Comparison of ENCODE assay signal across 25 mouse cellular contexts in genomic region chr4:83572521-83572920, GRCm38 (mm10).
"Had no signal": no experiment of that assay in that cellular context is flagged by ENCODE, and none has a peak within 500 bp of the region (broad histone marks: within the 10 kb centered on the region; RNA-seq: fewer than 3 reads in every experiment).

No protein-coding gene starts in this region.

- H3K4me2 ChIP-seq: heart, embryonic 11.5 days; heart, embryonic 13.5 days; heart, embryonic 15.5 days; hindbrain, embryonic 12.5 days; hindbrain, embryonic 14.5 days; intestine, embryonic 15.5 days; kidney, embryonic 15.5 days; limb, embryonic 12.5 days; liver, embryonic 11.5 days had no signal

- ATAC-seq: forebrain, embryonic 16.5 days; hindbrain, embryonic 16.5 days; inflammation-experienced regulatory T-cells, adult 6 months; intestine, embryonic 15.5 days; intestine, postnatal 0 days had no signal

- H3K9ac ChIP-seq: heart, embryonic 13.5 days; heart, embryonic 15.5 days; hindbrain, embryonic 12.5 days; hindbrain, embryonic 14.5 days; intestine, embryonic 15.5 days; kidney, embryonic 15.5 days; limb, embryonic 12.5 days had no signal

- H3K9me3 ChIP-seq: heart, embryonic 13.5 days; heart, embryonic 15.5 days; hindbrain, embryonic 10.5 days; hindbrain, embryonic 12.5 days; intestine, embryonic 15.5 days; kidney, embryonic 15.5 days; limb, embryonic 10.5 days; limb, embryonic 12.5 days had no signal

- H3K36me3 ChIP-seq: heart, embryonic 13.5 days; heart, embryonic 15.5 days; hindbrain, embryonic 10.5 days; hindbrain, embryonic 12.5 days; intestine, embryonic 15.5 days; kidney, embryonic 15.5 days; limb, embryonic 10.5 days; limb, embryonic 12.5 days had no signal

- DNase-seq: gastrocnemius, adult 2 months; gastrocnemius, postnatal 10 days; gastrocnemius, postnatal 25 days; heart, adult 2 months; heart, postnatal 4 days; kidney, postnatal 14 days; kidney, postnatal 4 days had no signal

- H3K27ac ChIP-seq: gastrocnemius, adult 2 months; heart, adult 2 months; heart, embryonic 13.5 days; heart, embryonic 15.5 days; hindbrain, embryonic 10.5 days; hindbrain, embryonic 12.5 days; hindbrain, embryonic 14.5 days; intestine, embryonic 15.5 days; kidney, embryonic 15.5 days; kidney, postnatal 0 days; layer of hippocampus, adult 2 months; left cerebral cortex, adult 2 months; limb, embryonic 10.5 days; limb, embryonic 12.5 days had no signal

- H3K27me3 ChIP-seq: heart, embryonic 13.5 days; heart, embryonic 15.5 days; hindbrain, embryonic 12.5 days; intestine, embryonic 15.5 days; kidney, embryonic 15.5 days; limb, embryonic 12.5 days had no signal

- H3K4me3 ChIP-seq: gastrocnemius, adult 2 months; heart, adult 2 months; heart, embryonic 13.5 days; heart, embryonic 15.5 days; hindbrain, embryonic 10.5 days; hindbrain, embryonic 12.5 days; intestine, embryonic 15.5 days; kidney, embryonic 15.5 days; layer of hippocampus, adult 2 months; left cerebral cortex, adult 2 months; limb, embryonic 10.5 days; limb, embryonic 12.5 days had no signal
